Mouse (Mus musculus) heart, adult 2 months (tissue): Measurements from ENCODE around the gene Unc13a.

Experiments
- CTCF ChIP-seq: fragments of 200-600 bp; IDR thresholded peaks from 2 replicates; pipeline ENCODE4 v1.8.1; 2022; ENCODE audit warnings: antibody characterized with exemption, mild to moderate bottlenecking, moderate library complexity
- EP300 ChIP-seq: fragments of 200-500 bp; IDR thresholded peaks from 2 replicates; pipeline ENCODE4 v1.6.1; 2011; ENCODE audit warnings: low read depth, low read length, control low read depth; ENCODE audit not compliant: insufficient read depth
- POLR2A ChIP-seq: fragments of 200-500 bp; IDR thresholded peaks from 2 replicates; pipeline ENCODE4 v1.6.1; 2011; ENCODE audit warnings: mild to moderate bottlenecking, low read depth, low read length, control low read depth; ENCODE audit not compliant: insufficient read depth

GRCm38 (mm10) chr8:71612141-71612540 is 59.4 kb downstream of the Unc13a start:
- TF ChIP-seq CTCF (no peak), EP300 (no peak), POLR2A (no peak)
